Mouse (Mus musculus) c-Kit-positive CD71-positive TER-119-negative erythroid progenitor cells, embryonic 14.5 days (primary cell): Measurements from ENCODE around the gene Dnajc25.

Experiments
- DNase-seq: peaks from one replicate; pipeline ENCODE4 v3.0.0-alpha.2; 2013; ENCODE audit warnings: low read depth

The Dnajc25 gene

DNA sequence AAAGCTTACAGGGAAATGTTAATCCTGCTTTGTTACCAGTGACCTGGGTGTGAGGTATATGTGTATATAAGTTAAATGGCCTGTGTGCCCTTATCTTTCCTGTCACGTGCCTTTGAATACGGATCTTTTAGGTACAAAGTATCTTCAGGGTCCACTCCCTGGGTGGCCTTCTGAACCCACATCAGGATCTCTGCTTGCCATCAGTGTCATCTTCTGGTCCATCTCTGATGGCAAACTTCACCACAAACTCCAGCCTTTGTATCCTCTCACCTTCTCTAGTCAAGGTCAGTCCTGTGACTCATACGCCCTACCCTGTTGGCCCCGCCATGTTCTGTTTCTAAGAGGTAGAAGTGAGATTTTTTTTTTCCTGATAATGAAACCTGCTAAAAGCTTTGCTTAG is at the start of gene Dnajc25:
Dnajc25 (plus strand) TSS at position 301 of the 400 bp plus-strand sequence.
- no peak for DNase-seq

DNA sequence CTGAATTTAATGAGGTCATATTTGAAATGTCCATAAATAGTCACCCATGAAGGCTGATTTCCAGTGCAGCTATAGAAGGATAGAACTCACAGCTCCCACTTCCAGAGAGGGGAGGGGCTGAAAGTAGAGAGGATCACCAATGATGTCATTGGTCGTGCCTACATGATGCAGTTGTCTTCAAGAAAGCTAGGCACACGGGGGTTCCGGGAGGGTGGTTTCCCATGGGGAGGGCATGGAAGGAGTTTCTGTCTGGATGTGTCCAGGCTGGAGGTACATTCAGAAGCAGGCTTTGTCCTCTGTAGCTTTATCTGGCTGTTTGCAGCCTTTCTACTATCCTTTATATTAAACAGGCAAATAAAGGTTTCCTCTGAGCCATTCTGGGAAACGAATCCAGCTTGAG is 46.5 kb upstream of the Dnajc25 start:
- DNase-seq: no peak

DNA sequence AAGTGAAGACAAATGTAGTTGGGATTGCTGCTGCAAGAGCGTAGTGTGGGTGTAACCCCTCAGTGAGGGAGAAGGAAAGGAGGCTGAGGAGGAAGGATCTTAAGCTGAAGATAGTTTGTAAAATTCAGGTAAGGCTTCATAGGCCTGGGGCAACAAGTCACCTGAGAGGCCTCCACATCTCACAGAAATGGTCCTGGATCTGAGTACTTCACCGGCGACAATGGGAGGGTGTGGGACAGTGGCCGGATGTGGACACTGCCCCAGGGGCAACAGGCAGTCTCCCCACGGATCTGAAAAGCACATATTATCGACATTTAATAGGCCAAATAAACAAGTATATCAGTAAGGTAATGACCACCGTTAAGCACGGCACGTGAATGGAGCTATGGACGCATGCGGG is 42.2 kb upstream of the Dnajc25 start:
- DNase-seq: no peak

DNA sequence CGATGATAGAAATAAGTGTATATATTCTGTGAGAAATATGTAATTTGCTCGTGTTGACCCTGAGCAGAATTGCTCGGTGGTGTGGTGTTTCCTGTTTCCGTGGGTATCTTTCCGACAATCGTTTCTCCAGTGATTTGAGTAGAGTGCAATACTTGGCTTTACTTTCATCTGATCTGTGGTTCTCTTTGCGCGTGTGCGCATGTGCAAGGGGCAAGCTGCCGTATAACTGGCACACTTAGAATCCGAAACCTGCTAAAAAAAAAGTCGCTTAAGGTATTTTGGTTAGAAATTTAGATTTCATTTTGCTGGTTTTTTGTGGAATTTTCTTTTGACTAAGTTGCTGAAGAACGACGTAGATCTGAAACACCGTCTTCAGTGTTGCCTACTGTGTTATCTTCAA is 33.1 kb upstream of the Dnajc25 start:
- DNase-seq: no peak

DNA sequence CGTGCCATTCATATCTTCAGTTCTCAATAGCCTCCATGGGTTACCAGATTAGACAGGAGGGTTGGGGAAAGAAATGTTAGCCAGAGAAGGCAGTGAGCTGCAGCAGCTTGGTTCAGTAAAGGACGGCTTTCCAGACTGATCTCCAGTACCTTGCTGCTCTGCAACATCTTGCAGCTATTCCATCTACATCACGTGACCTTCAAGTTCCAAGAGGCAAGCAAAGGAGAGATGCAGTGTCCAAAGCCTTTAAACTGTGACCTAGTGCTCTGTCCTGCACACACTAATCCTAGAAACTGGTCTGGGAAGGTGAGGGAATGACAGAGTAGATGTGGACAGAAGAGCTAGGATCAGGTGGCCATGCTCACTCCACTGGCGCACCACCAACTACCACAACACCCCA is 31.6 kb upstream of the Dnajc25 start:
- DNase-seq: no peak

DNA sequence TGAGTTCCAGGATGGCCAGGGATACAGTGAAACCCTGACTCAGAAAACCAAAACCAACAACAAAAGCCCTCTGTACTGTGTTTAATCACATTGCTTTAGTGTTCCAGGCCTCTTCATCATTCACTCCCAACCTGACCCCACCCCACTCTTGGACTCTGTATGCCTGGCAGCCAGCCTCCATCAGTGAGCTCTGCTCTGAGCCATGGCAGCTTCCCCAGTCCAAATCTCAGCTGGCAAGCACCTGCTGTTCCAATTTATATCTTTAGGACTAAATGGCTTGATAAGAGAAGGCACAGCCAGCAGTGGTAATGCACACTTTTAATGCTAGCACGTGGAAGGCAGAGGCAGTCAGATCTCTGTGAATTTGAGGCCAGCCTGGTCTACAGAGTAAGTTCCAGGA is 29.7 kb upstream of the Dnajc25 start:
- DNase-seq: no peak

DNA sequence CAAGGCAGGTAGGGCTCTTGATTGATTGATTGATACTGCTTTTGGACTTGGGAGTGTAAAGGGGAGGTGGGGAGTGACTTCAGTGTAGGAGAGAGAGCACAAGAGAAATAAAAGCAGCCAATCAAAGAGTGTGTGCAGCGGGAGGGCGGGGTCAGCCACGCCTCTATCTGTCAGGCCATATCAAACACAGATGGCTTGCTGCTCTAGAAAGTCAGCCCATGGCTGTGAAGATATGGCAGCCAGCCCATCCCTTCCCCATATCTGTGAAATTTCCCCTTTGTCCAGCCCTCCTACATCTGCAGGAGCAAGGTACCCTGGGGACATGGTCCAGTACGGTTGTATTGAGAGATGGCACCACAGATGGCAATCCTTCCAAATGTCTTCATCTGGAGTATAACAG is 24.2 kb upstream of the Dnajc25 start:
- peak; percentile 77 for DNase-seq

GRCm38 (mm10) chr4:58975711-58976110 is 19.2 kb upstream of the Dnajc25 start:
- DNase-seq: no peak

- DNase-seq: no peak
Observed at GRCm38 (mm10) chr4:58981421-58981820, 13.4 kb upstream of the Dnajc25 start.

DNA sequence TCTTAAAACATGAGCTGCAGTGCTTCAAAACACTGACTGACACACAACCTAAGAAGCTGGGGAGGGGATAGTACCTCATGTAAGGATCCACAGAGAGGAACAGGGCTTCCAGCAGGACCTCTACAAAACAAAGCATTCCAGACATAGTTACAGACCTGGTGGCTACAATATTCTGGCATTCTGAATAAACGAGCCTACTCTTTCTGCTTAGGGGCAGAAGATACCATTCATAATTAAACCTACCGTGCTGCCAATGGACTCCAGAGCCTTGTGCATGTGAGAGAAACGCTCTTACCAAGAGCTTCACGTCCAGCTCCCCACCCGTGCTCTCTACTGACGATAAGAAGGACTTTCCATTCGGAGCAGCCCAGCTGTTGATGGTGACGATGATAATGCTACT is 12.1 kb upstream of the Dnajc25 start:
- no peak for DNase-seq

DNA sequence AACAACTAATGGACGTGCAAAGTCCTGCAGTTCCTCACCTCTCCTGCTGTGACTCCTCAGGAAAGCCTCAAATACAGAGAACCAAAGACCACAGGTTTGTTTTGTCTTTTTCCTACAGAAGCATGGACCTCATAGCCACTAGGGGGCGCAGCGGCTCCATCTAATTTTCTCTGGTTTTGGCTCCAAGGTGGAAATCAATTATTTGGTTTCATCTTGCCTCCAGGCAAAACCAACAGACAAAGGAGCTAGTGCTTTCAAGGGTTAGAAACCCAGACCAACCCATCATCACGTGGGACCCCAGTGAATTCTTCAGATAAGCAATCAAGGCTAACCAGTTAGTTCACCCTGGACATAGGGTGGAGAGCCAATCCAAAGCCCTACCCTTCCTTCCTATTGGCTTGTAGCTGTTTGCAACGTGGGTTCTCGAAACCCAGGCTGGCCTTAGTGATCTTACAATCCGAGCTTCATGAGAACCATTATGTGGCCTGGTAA is 9.7 kb upstream of the Dnajc25 start:
- peak; percentile 87 for DNase-seq

GRCm38 (mm10) chr4:58986540-58987190 is 8.2 kb upstream of the Dnajc25 start, which contains the start of gene Ptgr1:
Gene Ptgr1 (minus strand): TSS chr4:58987119.
- no peak for DNase-seq

- DNase-seq: no peak
Observed at GRCm38 (mm10) chr4:58989303-58989898, 5.5 kb upstream of the Dnajc25 start.

DNA sequence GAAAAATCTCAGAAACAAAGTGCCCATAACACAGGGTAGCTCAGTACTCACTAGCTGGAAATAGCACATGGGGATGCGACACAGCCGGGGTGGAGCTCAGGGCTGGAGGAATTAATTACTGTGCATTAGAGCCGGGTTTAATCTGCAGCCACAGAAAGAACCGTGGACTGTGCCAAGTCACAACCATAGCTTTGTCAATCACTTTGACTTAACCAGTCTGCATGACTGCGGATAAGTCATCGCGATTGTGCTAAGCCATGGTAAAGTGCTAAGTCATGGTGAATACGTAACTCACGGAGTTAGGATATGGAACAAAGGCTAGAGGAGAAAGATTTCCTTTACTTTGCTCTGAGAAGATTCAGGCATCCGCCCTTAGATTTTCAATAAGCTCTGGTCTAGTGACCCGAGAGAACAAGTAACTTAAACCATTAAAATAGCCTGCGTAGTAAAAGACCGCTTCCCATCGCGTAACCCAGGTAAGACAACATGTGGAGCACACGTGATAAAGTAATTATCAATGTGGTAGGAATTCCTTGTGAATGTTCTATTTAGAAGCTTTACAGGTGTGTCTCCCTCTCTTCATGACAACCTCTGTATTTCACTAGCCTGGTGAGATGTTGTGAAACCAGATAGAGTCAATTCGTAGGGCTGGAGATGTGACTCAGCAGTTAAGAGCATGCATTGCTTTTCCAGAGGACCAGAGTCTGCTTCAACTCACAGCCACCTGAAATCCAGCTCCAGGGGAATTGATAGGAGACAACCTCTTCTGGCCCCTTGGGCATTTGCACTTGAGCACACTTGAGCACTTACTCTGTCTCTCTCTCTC is 4.0 kb upstream of the Dnajc25 start:
- DNase-seq: no peak

GRCm38 (mm10) chr4:58992195-58992594 is 2.7 kb upstream of the Dnajc25 start:
- no peak for DNase-seq

GRCm38 (mm10) chr4:58995251-58995693 is 410 bp downstream of the Dnajc25 start:
- DNase-seq: no peak

- no peak for DNase-seq
Observed at GRCm38 (mm10) chr4:58997081-58997480, 2.2 kb downstream of the Dnajc25 start.

- DNase-seq: no peak
Observed at GRCm38 (mm10) chr4:58998688-58999087, 3.8 kb downstream of the Dnajc25 start.

- no peak for DNase-seq
Observed at GRCm38 (mm10) chr4:58999686-59000085, 4.8 kb downstream of the Dnajc25 start.

DNA sequence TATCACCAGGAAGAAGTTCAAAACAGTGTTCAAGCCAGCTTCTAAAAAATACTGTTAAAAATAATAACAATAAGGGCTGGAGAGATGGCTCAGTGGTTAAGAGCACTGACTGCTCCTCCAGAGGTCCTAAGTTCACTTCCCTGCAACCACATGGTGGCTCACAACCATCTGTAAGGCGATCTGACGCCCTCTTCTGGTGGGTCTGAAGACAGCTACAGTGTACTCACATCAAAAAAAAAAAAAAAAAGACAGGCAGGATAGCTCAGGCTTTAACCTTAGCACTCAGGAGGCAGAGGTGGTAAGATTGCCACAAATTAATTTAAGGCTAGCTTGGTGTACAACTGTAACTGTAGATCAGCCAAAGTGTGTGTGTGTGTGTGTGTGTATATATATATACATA is 5.8 kb downstream of the Dnajc25 start:
- no peak for DNase-seq

GRCm38 (mm10) chr4:59002948-59003805 is 8.3 kb downstream of the Dnajc25 start, which contains the start of gene Gm20503:
Gene Gm20503 (plus strand): TSS chr4:59003210.
- peak; percentile 77 for DNase-seq

DNA sequence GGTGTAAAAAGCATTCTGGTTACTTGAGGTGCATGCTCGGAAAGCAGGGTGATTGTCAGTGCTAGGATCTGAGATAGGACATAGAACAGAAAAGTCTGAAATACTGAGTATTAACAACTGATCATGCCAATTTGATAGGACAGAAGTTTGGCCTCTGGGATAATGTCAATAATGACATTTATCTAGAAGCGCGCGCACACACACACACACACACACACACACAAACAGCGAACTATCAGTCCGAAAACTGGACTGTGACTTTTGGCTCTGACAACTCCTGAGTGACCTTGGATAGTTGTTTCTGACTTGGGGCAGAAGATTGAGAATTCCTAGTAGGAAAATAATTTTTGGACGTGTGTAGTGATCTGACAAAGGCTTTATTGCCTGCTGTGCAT is 8.9 kb downstream of the Dnajc25 start:
- DNase-seq: no peak
